Mouse (Mus musculus): ENCODE measurements at regions not wholly inside any gene's neighbourhood (a gene's known extent, or its start where the extent isn't known, plus 50 kb on each side); places are given as distances from the start of the nearest gene placed in this dataset.

- TF ChIP-seq CHD2 (IDR thresholded peaks at IDR 0.05; ENCODE audit: low read length): no peak
- no peak for TF ChIP-seq MXI1 (IDR thresholded peaks at IDR 0.05; ENCODE audit: low read depth, low read length)
- TF ChIP-seq POLR2A (IDR thresholded peaks at IDR 0.05; ENCODE audit: control insufficient read depth in 1 of 2, insufficient read depth in 1 of 2, low read depth in 1 of 2, low read length in 2 of 2, poor library complexity in 1 of 2): no peak
These were observed 89.4 kb upstream of the Rnd3 start for GRCm38 (mm10) chr2:51238131-51238931.

All from MEL (cell line).